In the genomic region with DNA sequence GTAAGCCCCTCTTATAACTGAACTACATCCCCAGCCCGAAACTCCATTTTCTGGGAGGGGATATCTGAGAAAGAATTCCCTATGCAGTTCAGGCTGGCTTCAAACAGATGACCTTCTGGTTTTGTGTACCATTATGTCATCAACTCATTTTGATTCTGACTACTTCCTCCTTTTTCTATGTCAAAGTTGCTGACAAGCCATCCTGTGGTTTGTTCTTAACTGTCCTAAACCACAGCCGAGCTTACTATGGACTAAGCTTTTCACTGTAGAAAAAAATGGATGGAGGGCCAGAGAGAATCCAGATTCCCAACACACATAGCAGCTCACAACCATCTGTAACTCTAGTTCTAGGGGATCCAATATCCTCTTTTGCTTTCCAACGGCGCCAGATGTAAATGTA, we compare ENCODE assay signal across 20 mouse cellular contexts. TPM values are rescaled to one million over a fixed set of nuclear protein-coding genes. Genes with fewer than 3 reads are reported as not detected.
DNase-seq lines count a peak whose midpoint lies in the region; ATAC-seq and TF ChIP-seq lines count a peak whose summit lies in the region.
"Had no signal": no experiment of that assay in that cellular context is flagged by ENCODE, and none has a peak within 500 bp of the region (broad histone marks: within the 10 kb centered on the region; RNA-seq: fewer than 3 reads in every experiment).

No protein-coding gene starts in this region.

- no peak for TF ChIP-seq CTCF in G1E (IDR thresholded peaks at IDR 0.05; ENCODE audit: low read depth, low read length)

- DNase-seq in layer of hippocampus, adult 9-11 months, result peak; percentile 39
- DNase-seq in layer of hippocampus, postnatal 36 days, result no peak
- DNase-seq in 416B (ENCODE audit: low read depth) (peak; percentile 90), G1E (ENCODE audit: low spot score) (no peak)
- DNase-seq in midbrain, embryonic 14.5 days, result no peak
- DNase-seq in adrenal gland, postnatal 4 days (ENCODE audit: low spot score in 2 of 2), result no peak
- DNase-seq: adrenal gland, postnatal 25 days; cerebellum, adult 11 months; heart, postnatal 14 days; kidney, adult 18-20 months; kidney, postnatal 4 days; left cerebral cortex, postnatal 4 days had no signal

- 88% methylated on average over 4 of the region's 4 CpGs for WGBS in midbrain, embryonic 14.5 days

- H3K36me3 ChIP-seq in G1E (replicated peaks), result no peaks in the 10 kb centered on the region
- no peaks in the 10 kb centered on the region for H3K36me3 ChIP-seq in midbrain, embryonic 14.5 days (ENCODE audit: control insufficient read depth, insufficient read depth, low read length)
- H3K36me3 ChIP-seq: embryonic facial prominence, embryonic 13.5 days; hindbrain, embryonic 15.5 days; midbrain, embryonic 10.5 days had no signal

- H3K9me3 ChIP-seq in G1E (replicated peaks), result no peaks in the 10 kb centered on the region
- no peaks in the 10 kb centered on the region for H3K9me3 ChIP-seq in midbrain, embryonic 14.5 days (ENCODE audit: control insufficient read depth, low read length)
- H3K9me3 ChIP-seq: embryonic facial prominence, embryonic 13.5 days; hindbrain, embryonic 15.5 days; midbrain, embryonic 10.5 days had no signal

- peaks cover 34% of the 10 kb centered on the region for H3K4me1 ChIP-seq in G1E (ENCODE audit: insufficient read depth, low read depth, low read length)
- no peaks in the 10 kb centered on the region for H3K4me1 ChIP-seq in midbrain, embryonic 14.5 days (ENCODE audit: control insufficient read depth, insufficient read depth, low read length)
- H3K4me1 ChIP-seq: embryonic facial prominence, embryonic 13.5 days; hindbrain, embryonic 15.5 days; midbrain, embryonic 10.5 days had no signal

- H3K27ac ChIP-seq in midbrain, embryonic 14.5 days (replicated peaks; ENCODE audit: low read depth, low read length), result no peak overlapping the region
- H3K27ac ChIP-seq: embryonic facial prominence, embryonic 13.5 days; hindbrain, embryonic 15.5 days; liver, embryonic 14.5 days; midbrain, embryonic 10.5 days had no signal

- H3K4me3 ChIP-seq in G1E (ENCODE audit: low read depth, low read length), result no peak overlapping the region
- no peak overlapping the region for H3K4me3 ChIP-seq in midbrain, embryonic 14.5 days (replicated peaks; ENCODE audit: low read depth, low read length)
- H3K4me3 ChIP-seq: embryonic facial prominence, embryonic 13.5 days; hindbrain, embryonic 15.5 days; midbrain, embryonic 10.5 days had no signal

- H3K27me3 ChIP-seq in G1E (ENCODE audit: insufficient read depth, low read length), result no peaks in the 10 kb centered on the region; the same call in 1 of the 2 replicates
- no peaks in the 10 kb centered on the region for H3K27me3 ChIP-seq in midbrain, embryonic 14.5 days (ENCODE audit: control insufficient read depth, insufficient read depth, low read length)
- H3K27me3 ChIP-seq: embryonic facial prominence, embryonic 13.5 days; hindbrain, embryonic 15.5 days had no signal

- ATAC-seq in G1E (ENCODE audit: extremely low read depth, insufficient number of reproducible peaks, low FRiP score, poor library complexity, severe bottlenecking), result peak; percentile 34; the same call in 1 of the 2 replicates
- peak; percentile 83 for ATAC-seq in megakaryocyte, adult 5-6 weeks (ENCODE audit: poor library complexity, severe bottlenecking)
- no peak for ATAC-seq in midbrain, embryonic 14.5 days (ENCODE audit: low FRiP score, low TSS enrichment)
- no peak for ATAC-seq in cerebellum, adult (ENCODE audit: insufficient number of reproducible peaks, low FRiP score, low TSS enrichment)
- ATAC-seq: activated CD4-positive, CD25-positive, alpha-beta regulatory T cell, adult 4 months; CD4-positive, CD25-positive, alpha-beta regulatory T cell, adult 4 months had no signal

- no peak overlapping the region for H3K9ac ChIP-seq in midbrain, embryonic 14.5 days (replicated peaks; ENCODE audit: low read length)
- H3K9ac ChIP-seq: embryonic facial prominence, embryonic 13.5 days; hindbrain, embryonic 15.5 days; liver, embryonic 14.5 days had no signal

- no peak overlapping the region for H3K4me2 ChIP-seq in midbrain, embryonic 14.5 days (ENCODE audit: low read length)
- H3K4me2 ChIP-seq: embryonic facial prominence, embryonic 13.5 days; hindbrain, embryonic 15.5 days had no signal

RNA-seq across cellular contexts. Expression of a gene that starts 17.5 kb away (rescaled TPM):
- total RNA-seq in layer of hippocampus, postnatal 36 days (2021), result 1 to 10 TPM; 3.8 to 7.5 TPM
- total RNA-seq in G1E (2014; fragmentation: Nextera tagmentation) (0.45 TPM in 1 of 2 replicates, not detected in the other), G1E (2017) (3.4 and 4.3 TPM in 2 replicates)
- 0.02 and 0.03 TPM in 2 replicates for polyA plus RNA-seq in G1E (2012)
- total RNA-seq in megakaryocyte, adult 5-6 weeks (2015), result 31.5 and 39.5 TPM in 2 replicates
- 58.7 and 60.8 TPM in 2 replicates for total RNA-seq in megakaryocyte, adult 5-6 weeks (2017)
- 1.5 and 2.8 TPM in 2 replicates for polyA plus RNA-seq in midbrain, embryonic 14.5 days (2014; fragmentation: Nextera tagmentation; extraction: Ambion mirVana)
- 1 to 10 TPM; 1.6 to 1.9 TPM for total RNA-seq in adrenal gland, postnatal 4 days (2021)

RNA-seq across cellular contexts. Expression of a gene that starts 38.7 kb away (rescaled TPM):
- total RNA-seq in layer of hippocampus, postnatal 36 days (2021), result 100 to 1,000 TPM; 554 to 570 TPM
- total RNA-seq in G1E (2014; fragmentation: Nextera tagmentation) (not detected in 2 replicates), G1E (2017) (0.06 and 0.11 TPM in 2 replicates)
- not detected in 2 replicates for polyA plus RNA-seq in G1E (2012)
- total RNA-seq in megakaryocyte, adult 5-6 weeks (2015), result not detected in 2 replicates
- total RNA-seq in megakaryocyte, adult 5-6 weeks (2017), result not detected in 2 replicates
- polyA plus RNA-seq in midbrain, embryonic 14.5 days (2014; fragmentation: Nextera tagmentation; extraction: Ambion mirVana), result 104 and 112 TPM in 2 replicates
- total RNA-seq in adrenal gland, postnatal 4 days (2021), result 10 to 100 TPM; 13.7 to 19.0 TPM

RNA-seq across cellular contexts. Expression of a gene that starts 56.3 kb away (rescaled TPM):
- total RNA-seq in layer of hippocampus, postnatal 36 days (2021), result 100 to 1,000 TPM; 154 to 191 TPM
- total RNA-seq in G1E (2014; fragmentation: Nextera tagmentation), result 125 and 154 TPM in 2 replicates
- 37.5 and 40.8 TPM in 2 replicates for total RNA-seq in G1E (2017)
- polyA plus RNA-seq in G1E (2012), result 132 and 135 TPM in 2 replicates
- total RNA-seq in megakaryocyte, adult 5-6 weeks (2015), result 34.2 and 48.8 TPM in 2 replicates
- total RNA-seq in megakaryocyte, adult 5-6 weeks (2017), result 35.2 TPM in 2 replicates
- 68.4 and 77.3 TPM in 2 replicates for polyA plus RNA-seq in midbrain, embryonic 14.5 days (2014; fragmentation: Nextera tagmentation; extraction: Ambion mirVana)
- 100 to 1,000 TPM; 209 to 212 TPM for total RNA-seq in adrenal gland, postnatal 4 days (2021)

Comparison
In these comparisons a context has a peak if more than half of its experiments do, and no peak if none do; other contexts are left out.
1. DNase-seq: peak in layer of hippocampus, adult 9-11 months (single experiment) and 416B (single experiment); none in layer of hippocampus, postnatal 36 days (0 of 2), G1E (single experiment), midbrain, embryonic 14.5 days (single experiment) and adrenal gland, postnatal 4 days (0 of 2).
2. ATAC-seq: peak in G1E (single experiment) and megakaryocyte, adult 5-6 weeks (single experiment); none in midbrain, embryonic 14.5 days (single experiment) and cerebellum, adult (single experiment).
3. RNA of a gene that starts 38.7 kb away (total RNA-seq): 554 to 570 TPM in layer of hippocampus, postnatal 36 days; 13.7 to 19.0 TPM in adrenal gland, postnatal 4 days, 0.06 to 0.11 TPM in G1E and not detected in megakaryocyte, adult 5-6 weeks; every median in the first group is over 10 times any median in the second.